Mouse (Mus musculus): ENCODE data around the gene Atl3. TPM values are rescaled to one million over a fixed set of nuclear protein-coding genes. Genes with fewer than 3 reads are reported as not detected.

Atl3 gene
- polyA plus RNA-seq, 1 experiment from 2014 or later: 8.4 TPM

DNA sequence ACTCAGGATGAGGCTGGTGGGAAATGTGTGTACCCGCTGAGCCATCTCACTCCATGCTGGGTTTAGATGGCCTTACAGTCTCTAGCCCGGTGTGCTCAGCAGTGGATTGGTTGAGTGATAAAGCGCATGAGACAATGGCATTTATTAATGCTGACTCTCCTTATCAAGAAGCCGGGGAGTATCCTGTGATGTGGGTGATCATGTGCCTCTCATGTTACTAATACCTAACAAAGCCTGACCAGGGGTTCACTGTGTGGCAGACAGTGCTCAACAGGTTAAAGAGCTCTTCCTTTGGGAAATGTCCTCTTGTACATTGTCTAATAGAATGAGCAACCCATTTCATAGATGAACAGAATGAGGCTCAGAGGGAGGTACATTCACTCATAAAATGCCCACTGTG, 61.0 kb downstream of the Atl3 start:
- no peak for DNase-seq (ENCODE audit: low spot score)
- H3K4me1 ChIP-seq: peaks cover 34% of the 10 kb centered on the region
- H3K4me3 ChIP-seq: no peak overlapping the region
- no peaks in the 10 kb centered on the region for H3K27me3 ChIP-seq (ENCODE audit: insufficient read depth, poor library complexity, severe bottlenecking)
- H3K36me3 ChIP-seq: peaks cover 4% of the 10 kb centered on the region; the same call in 1 of the 2 replicates
- no peak overlapping the region for H3K27ac ChIP-seq
- 63% methylated on average over 4 of the region's 4 CpGs for WGBS
- no peaks in the 10 kb centered on the region for H3K9me3 ChIP-seq

DNA sequence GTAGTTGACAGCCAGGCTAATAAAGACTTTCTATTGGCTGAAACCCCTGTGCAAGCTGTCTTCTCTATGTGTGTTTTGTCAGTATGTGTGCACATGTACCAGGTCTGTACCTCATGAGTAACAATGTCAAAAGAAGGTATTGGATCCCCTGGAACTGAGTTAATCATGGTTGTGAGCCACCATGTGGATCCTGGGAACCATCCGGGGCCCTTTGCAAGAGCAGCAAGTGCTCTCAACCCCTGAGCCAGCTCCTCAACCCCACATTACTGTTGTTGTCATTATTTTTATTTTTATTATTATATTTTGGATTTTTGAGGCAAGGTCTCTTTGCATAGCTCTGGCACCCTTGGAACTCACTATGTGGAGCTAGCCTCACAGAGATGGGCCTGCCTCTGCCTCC, 62.8 kb downstream of the Atl3 start:
- Histone ChIP-seq H3K27ac (no peak overlapping the region), H3K4me1 (peaks cover 32% of the 10 kb centered on the region), H3K4me3 (no peak overlapping the region), H3K9me3 (no peaks in the 10 kb centered on the region), H3K27me3 (ENCODE audit: insufficient read depth, poor library complexity, severe bottlenecking) (no peaks in the 10 kb centered on the region), H3K36me3 (peaks cover 4% of the 10 kb centered on the region; the same call in 1 of the 2 replicates)
- no peak for DNase-seq (ENCODE audit: low spot score)
- 87% methylated on average over 1 of the region's 1 CpGs for WGBS

DNA sequence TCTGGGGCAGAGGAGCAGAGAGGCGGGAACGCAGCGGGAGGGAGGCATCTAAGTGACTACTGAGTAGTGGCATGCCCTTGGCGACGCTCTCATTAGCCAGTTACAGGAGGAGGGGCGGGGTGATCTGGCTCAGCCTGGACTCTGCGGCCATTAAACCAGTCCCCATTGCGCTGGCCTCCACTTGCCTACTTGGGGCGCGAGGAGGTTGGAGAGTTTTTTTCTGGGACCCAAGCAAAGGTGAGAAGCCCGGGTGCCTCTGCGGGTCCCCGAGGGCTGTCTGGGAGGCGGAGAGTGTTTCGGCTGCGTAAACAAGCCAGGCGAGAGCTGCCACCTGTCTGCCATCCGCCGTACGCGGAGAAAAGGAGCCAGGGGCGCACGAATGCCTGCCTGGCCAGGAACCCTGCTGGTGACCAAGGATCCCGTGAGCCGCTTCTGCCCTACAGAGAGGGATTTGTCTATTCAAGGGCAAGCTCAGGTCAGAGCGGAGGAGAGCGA, 63.5 kb downstream of the Atl3 start, which contains the start of gene Pla2g16:
TSS of gene Pla2g16 (plus strand) at position 132 of the 495 bp plus-strand sequence.
- H3K36me3 ChIP-seq: peaks cover 4% of the 10 kb centered on the region; the same call in 1 of the 2 replicates
- peaks cover 25% of the 10 kb centered on the region for H3K4me1 ChIP-seq
- WGBS: under 1% methylated on average over 27 of the region's 27 CpGs
- no peaks in the 10 kb centered on the region for H3K27me3 ChIP-seq (ENCODE audit: insufficient read depth, poor library complexity, severe bottlenecking)
- peak within 1 kb of the TSS; percentile 89 for H3K27ac ChIP-seq
- peak; percentile 85 for DNase-seq (ENCODE audit: low spot score)
- no peaks in the 10 kb centered on the region for H3K9me3 ChIP-seq
- peak within 1 kb of the TSS; percentile 76 for H3K4me3 ChIP-seq

DNA sequence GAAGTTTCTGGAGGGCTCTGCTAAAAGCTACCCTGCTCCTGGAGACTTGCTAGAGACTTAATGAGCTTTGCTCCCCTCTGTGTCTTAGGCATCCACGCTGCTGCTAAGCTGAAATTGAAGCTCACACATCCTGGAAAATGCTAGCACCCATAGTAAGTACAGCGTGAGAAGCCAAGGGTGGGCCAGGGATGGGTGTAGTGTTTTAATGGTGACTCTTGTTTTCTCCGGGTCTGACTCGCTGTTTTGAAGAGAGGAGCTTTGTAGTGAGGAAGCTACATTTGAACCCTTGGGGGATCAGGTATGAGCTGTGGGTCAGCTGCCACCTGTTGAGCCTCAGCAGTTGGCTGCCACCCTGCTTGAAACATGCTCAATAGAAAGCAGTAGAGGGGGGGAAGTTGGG, 64.0 kb downstream of the Atl3 start:
- WGBS: 5% methylated on average over 4 of the region's 4 CpGs
- H3K4me3 ChIP-seq: peak overlapping the region; percentile 76
- H3K4me1 ChIP-seq: peaks cover 20% of the 10 kb centered on the region
- H3K27ac ChIP-seq: peak overlapping the region; percentile 89
- DNase-seq (ENCODE audit: low spot score): no peak
- H3K27me3 ChIP-seq (ENCODE audit: insufficient read depth, poor library complexity, severe bottlenecking): no peaks in the 10 kb centered on the region
- no peaks in the 10 kb centered on the region for H3K9me3 ChIP-seq
- H3K36me3 ChIP-seq: peaks cover 4% of the 10 kb centered on the region; the same call in 1 of the 2 replicates

DNA sequence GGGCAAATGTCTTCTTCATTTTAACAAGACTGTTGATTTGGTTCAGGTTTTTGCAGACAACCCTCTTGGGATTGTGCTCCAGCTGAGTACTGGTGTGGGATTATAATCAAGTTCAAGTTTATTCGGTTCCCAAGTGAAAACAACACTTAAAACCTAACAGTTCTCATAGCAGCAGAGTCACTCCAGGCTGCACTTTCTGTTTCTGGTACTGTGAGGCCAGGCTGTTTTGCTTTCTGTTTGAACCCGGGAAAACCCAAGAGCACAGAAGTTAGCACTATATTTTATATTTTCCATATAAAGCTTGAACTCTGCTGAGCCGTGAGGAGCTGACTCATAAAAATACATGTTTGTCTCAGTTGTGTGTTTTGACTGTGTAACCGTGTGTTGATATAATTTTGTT, 64.8 kb downstream of the Atl3 start:
- 77% methylated on average over 4 of the region's 4 CpGs for WGBS
- H3K36me3 ChIP-seq: peaks cover 4% of the 10 kb centered on the region; the same call in 1 of the 2 replicates
- peak overlapping the region; percentile 76 for H3K4me3 ChIP-seq
- no peaks in the 10 kb centered on the region for H3K9me3 ChIP-seq
- peaks cover 16% of the 10 kb centered on the region for H3K4me1 ChIP-seq
- no peak overlapping the region for H3K27ac ChIP-seq
- DNase-seq (ENCODE audit: low spot score): no peak
- H3K27me3 ChIP-seq (ENCODE audit: insufficient read depth, poor library complexity, severe bottlenecking): no peaks in the 10 kb centered on the region

DNA sequence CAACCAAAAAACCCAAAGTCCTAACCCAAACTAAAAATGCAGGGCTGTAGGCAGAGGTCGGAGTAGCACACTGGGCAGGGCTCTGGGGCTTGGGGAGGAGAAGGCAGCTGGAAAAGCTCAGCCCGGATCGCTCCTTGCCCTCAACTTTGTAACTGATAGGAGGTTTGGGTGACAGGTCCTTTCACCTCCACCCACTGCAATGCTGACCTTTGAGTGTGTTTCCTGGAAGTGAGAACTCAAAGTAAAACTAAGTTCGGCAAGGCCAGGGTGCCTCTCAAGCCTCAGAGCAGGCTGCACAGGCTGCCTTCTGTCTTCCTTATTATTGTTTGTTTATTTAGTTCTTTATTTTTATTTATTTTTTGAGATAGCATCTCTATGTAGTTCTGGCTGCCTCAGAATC, 66.1 kb downstream of the Atl3 start:
- Histone ChIP-seq H3K4me1 (peaks cover 16% of the 10 kb centered on the region), H3K27ac (no peak overlapping the region), H3K36me3 (peaks cover 4% of the 10 kb centered on the region; the same call in 1 of the 2 replicates), H3K9me3 (no peaks in the 10 kb centered on the region), H3K4me3 (no peak overlapping the region), H3K27me3 (ENCODE audit: insufficient read depth, poor library complexity, severe bottlenecking) (no peaks in the 10 kb centered on the region)
- DNase-seq (ENCODE audit: low spot score): no peak
- WGBS: 36% methylated on average over 4 of the region's 4 CpGs

DNA sequence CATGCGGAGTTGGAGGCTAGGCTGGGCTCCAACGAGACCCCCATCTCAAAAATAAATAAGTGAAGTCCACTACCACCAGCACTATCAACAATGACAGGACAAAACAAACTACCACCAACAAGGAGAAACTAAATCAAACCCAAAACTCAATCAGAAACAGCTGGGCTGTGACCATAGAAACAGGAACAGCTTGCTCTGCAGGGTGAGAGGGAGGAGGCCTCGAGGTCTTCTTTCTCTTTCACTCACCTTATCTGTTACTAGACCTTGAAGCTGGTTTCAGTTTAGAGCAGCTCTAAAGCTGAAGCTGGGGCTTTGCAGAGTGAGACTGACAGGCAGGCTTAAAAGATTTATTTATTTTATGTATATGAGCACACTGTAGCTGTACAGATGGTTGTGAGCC, 67.6 kb downstream of the Atl3 start:
- no peak overlapping the region for H3K4me3 ChIP-seq
- no peaks in the 10 kb centered on the region for H3K27me3 ChIP-seq (ENCODE audit: insufficient read depth, poor library complexity, severe bottlenecking)
- H3K36me3 ChIP-seq: peaks cover 4% of the 10 kb centered on the region; the same call in 1 of the 2 replicates
- peak; percentile 47 for DNase-seq (ENCODE audit: low spot score)
- peaks cover 16% of the 10 kb centered on the region for H3K4me1 ChIP-seq
- 60% methylated on average over 3 of the region's 3 CpGs for WGBS
- no peak overlapping the region for H3K27ac ChIP-seq
- H3K9me3 ChIP-seq: no peaks in the 10 kb centered on the region

DNA sequence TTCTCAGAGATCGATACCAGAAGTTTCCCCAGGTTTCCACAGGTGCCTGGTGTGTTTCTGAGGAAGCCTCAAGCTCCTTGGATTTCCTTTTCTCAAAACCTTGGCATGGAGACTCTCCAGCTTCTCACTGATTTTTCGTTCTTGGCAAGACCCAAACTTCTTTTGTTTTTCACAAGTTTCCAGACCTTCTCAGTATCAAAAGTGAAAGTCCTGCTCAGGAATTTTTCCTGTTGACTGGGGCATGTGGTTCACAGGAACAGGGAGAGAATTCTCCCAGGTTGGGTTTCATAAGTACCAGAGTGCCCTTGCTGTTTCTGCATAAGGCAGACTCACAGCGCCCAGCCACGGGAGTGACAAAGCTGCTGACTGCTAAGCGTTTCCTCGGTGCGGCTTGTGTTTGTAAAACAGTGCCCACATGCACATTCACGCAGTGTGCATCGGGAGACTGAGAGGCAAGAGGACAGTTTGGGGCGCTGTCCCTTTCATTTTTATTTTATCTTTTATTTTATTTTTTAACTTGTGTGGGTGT, 68.8 kb downstream of the Atl3 start:
- H3K27me3 ChIP-seq (ENCODE audit: insufficient read depth, poor library complexity, severe bottlenecking): no peaks in the 10 kb centered on the region
- H3K4me1 ChIP-seq: peaks cover 11% of the 10 kb centered on the region
- H3K36me3 ChIP-seq: peaks cover 4% of the 10 kb centered on the region; the same call in 1 of the 2 replicates
- peak; percentile 56 for DNase-seq (ENCODE audit: low spot score)
- no peak overlapping the region for H3K27ac ChIP-seq
- H3K4me3 ChIP-seq: no peak overlapping the region
- WGBS: 78% methylated on average over 10 of the region's 10 CpGs
- H3K9me3 ChIP-seq: no peaks in the 10 kb centered on the region

DNA sequence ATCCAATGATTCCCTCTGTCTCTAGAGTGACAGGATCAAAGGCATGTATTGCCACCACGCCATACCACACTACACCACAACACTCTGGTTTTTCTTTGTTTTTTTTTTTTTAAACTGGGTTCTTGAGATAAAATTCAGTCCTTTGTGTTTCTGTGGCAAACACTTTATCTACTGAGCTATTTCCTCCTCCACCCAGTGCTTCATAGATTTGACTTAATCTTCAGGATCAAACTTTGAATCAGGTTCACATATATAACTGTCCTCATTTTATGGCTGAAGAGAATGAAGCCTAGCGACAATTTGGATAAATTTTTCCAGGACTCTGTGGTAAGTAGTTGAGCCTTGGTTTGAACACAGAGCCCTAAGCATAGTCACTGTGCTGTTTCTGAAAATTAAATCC, 69.8 kb downstream of the Atl3 start:
- peaks cover 4% of the 10 kb centered on the region; the same call in 1 of the 2 replicates for H3K36me3 ChIP-seq

DNA sequence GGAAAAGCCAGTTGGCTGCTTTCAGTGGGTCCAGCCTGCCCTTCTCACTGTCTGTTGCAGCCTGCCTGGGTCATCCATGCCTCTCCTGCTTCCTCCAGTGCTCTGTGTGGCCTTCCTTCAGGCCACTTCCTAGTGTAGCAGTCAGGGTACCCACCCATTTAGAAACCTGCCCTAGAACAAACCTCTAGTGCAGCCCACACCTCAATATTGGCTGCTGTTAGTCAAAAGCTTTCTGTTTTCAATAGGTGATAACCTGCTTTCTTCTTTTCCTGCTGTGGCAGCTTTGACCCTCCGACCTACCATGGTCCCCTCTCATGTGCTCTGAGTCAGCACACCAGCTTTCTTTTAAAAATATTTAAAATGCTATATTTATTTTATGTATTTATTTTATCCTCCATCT, 70.6 kb downstream of the Atl3 start:
- no peaks in the 10 kb centered on the region for H3K27me3 ChIP-seq (ENCODE audit: insufficient read depth, poor library complexity, severe bottlenecking)
- H3K27ac ChIP-seq: no peak overlapping the region
- H3K9me3 ChIP-seq: no peaks in the 10 kb centered on the region
- WGBS: 71% methylated on average over 1 of the region's 1 CpGs
- H3K4me3 ChIP-seq: no peak overlapping the region
- peaks cover 2% of the 10 kb centered on the region; the same call in 1 of the 2 replicates for H3K36me3 ChIP-seq
- DNase-seq (ENCODE audit: low spot score): peak; percentile 57
- peaks cover 2% of the 10 kb centered on the region; the same call in 1 of the 2 replicates for H3K4me1 ChIP-seq

More for the DNA sequence above, 69.8 kb downstream of the Atl3 start:
- no peaks in the 10 kb centered on the region for H3K9me3 ChIP-seq
- WGBS: 76% methylated on average over 2 of the region's 2 CpGs
- no peaks in the 10 kb centered on the region for H3K27me3 ChIP-seq (ENCODE audit: insufficient read depth, poor library complexity, severe bottlenecking)
- H3K4me3 ChIP-seq: no peak overlapping the region
- no peak overlapping the region for H3K27ac ChIP-seq
- peak; percentile 52 for DNase-seq (ENCODE audit: low spot score)
- peaks cover 2% of the 10 kb centered on the region; the same call in 1 of the 2 replicates for H3K4me1 ChIP-seq

DNA sequence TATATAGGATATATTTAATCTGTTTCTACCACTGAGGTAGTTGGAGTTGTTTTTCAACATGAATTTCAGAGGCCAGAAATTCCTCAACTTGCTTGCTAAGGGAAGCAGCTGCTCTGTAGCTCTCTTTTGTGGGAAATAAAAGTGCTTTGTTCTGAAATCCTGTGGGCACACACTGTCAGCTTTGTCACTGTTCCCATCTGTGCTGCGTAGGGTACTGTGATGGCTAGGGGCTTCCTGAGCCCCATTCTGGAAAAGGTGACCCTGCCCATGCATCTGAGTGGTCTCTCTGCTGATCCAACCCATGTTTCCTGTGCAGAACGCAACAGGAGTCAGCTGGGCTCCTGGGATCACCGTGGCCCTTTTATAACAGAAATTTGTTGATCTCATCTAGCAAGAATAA, 73.0 kb downstream of the Atl3 start:
- no peaks in the 10 kb centered on the region for H3K9me3 ChIP-seq
- no peak overlapping the region for H3K27ac ChIP-seq
- no peaks in the 10 kb centered on the region; the same call in 1 of the 2 replicates for H3K4me1 ChIP-seq
- 73% methylated on average over 3 of the region's 3 CpGs for WGBS
- peak; percentile 60 for DNase-seq (ENCODE audit: low spot score)
- H3K4me3 ChIP-seq: no peak overlapping the region
- H3K27me3 ChIP-seq (ENCODE audit: insufficient read depth, poor library complexity, severe bottlenecking): no peaks in the 10 kb centered on the region
- H3K36me3 ChIP-seq: no peaks in the 10 kb centered on the region

DNA sequence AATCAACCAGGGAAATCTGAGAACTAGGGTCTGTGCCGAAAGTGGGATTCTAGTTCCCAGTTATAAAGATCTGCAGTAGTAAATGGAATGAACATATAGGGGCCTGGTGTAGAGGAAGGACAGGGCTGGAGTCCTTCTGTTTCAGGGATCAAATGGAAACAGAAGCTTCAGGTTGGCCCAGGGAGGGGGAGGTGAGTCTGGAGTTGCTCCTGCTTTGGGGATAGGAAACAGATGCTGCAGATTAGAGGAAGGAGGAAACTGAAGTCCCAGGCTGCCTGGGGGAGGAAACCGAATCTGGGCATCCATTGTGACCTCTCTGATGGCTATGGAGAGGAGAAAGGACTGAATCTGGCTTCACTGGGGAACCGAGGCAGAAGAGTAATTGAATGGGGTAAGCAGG, 74.5 kb downstream of the Atl3 start:
- no peak overlapping the region for H3K4me3 ChIP-seq
- H3K36me3 ChIP-seq: no peaks in the 10 kb centered on the region
- H3K9me3 ChIP-seq: no peaks in the 10 kb centered on the region
- no peak overlapping the region for H3K27ac ChIP-seq
- 42% methylated on average over 3 of the region's 3 CpGs for WGBS
- no peaks in the 10 kb centered on the region for H3K27me3 ChIP-seq (ENCODE audit: insufficient read depth, poor library complexity, severe bottlenecking)
- DNase-seq (ENCODE audit: low spot score): peak; percentile 59
- no peaks in the 10 kb centered on the region; the same call in 1 of the 2 replicates for H3K4me1 ChIP-seq

DNA sequence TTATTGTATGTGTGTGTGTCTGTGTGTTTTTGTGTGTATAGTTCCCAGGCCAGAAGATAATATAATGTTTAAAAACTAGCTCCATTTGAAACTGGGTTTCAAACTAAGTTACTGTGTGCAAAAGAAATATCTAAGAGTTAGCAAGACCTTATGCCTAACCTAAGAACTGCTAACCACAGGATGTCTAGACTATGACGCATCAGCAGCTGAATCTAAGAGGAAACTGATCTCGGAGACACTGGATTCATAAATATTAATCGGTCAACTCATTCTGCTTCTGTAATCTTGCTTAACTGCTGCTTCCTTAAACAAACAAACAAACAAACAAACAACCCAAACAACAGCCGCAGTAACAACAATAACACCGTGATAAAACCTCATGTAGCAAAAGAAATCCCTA, 75.8 kb downstream of the Atl3 start:
- no peak for DNase-seq (ENCODE audit: low spot score)
- no peaks in the 10 kb centered on the region for H3K9me3 ChIP-seq
- 0 out of 2 replicates have a peak, but pooled peaks cover 3% of the 10 kb centered on the region for H3K36me3 ChIP-seq
- no peaks in the 10 kb centered on the region; the same call in 1 of the 2 replicates for H3K4me1 ChIP-seq
- H3K27ac ChIP-seq: no peak overlapping the region
- no peak overlapping the region for H3K4me3 ChIP-seq
- 83% methylated on average over 5 of the region's 5 CpGs for WGBS
- no peaks in the 10 kb centered on the region for H3K27me3 ChIP-seq (ENCODE audit: insufficient read depth, poor library complexity, severe bottlenecking)

Data from heart, embryonic 10.5 days (tissue).